Mouse (Mus musculus) left cerebral cortex, adult 8-10 months (tissue): ENCODE measurements around the gene Hoxb5. TPM values are rescaled to one million over a fixed set of nuclear protein-coding genes. Genes with fewer than 3 reads are reported as not detected.

Experiments
- DNase-seq, 2 experiments: peaks; one replicate each; pipeline ENCODE4 v3.0.0; 2022; ENCODE audit warnings: low spot score in 2 of 2
- microRNA-seq, 2 experiments: library from miRNA; unstranded; fragments of <30 nt; microRNA quantifications; one replicate each; pipeline ENCODE4 v1.2.0; 2022
- total RNA-seq, 4 experiments: library from RNA; stranded (reverse); gene quantifications; 2 replicates each; pipeline ENCODE4 v1.2.4; 2022

Hoxb5 gene
- total RNA-seq, 4 experiments from 2014 or later, result not detected

- no peak for DNase-seq
These were observed 48.7 kb downstream of the Hoxb5 start for GRCm38 (mm10) chr11:96351831-96352230.

GRCm38 (mm10) chr11:96352691-96353521 lies 49.8 kb downstream of the Hoxb5 start:
- no peak for DNase-seq

- no peak for DNase-seq
These were observed 50.3 kb downstream of the Hoxb5 start for GRCm38 (mm10) chr11:96353522-96353841.

GRCm38 (mm10) chr11:96353939-96354338 lies 50.8 kb downstream of the Hoxb5 start:
- DNase-seq, result no peak

- no peak for DNase-seq
These were observed 51.2 kb downstream of the Hoxb5 start for GRCm38 (mm10) chr11:96354376-96354775.

- DNase-seq, result no peak
These were observed 51.7 kb downstream of the Hoxb5 start for GRCm38 (mm10) chr11:96354801-96355311.

Small RNA genes lying within 50 kb of the gene (microRNA-seq; reads per million reads assigned to microRNA genes)
- gene Mir10a, result 76.5 to 135 reads per million in 2 experiments
- gene Mir196a-1, result 0 reads per million in 2 experiments

Other genes starting within 250 kb of the Hoxb5 start
- gene Ube2z, start 237.9 kb upstream of the Hoxb5 start, total RNA-seq, result 10 to 100 TPM; 53.6 to 60.5 (median 59.8) TPM
- 100 to 1,000 TPM; 354 to 394 (median 374) TPM for gene Atp5g1, start 227.7 kb upstream of the Hoxb5 start, total RNA-seq
- not detected for gene Calcoco2, start 191.4 kb upstream of the Hoxb5 start, total RNA-seq
- gene Ttll6, start 169.6 kb upstream of the Hoxb5 start, total RNA-seq, result under 1 TPM in 3 of 4 experiments, not detected in 1; 0.23 to 0.36 (median 0.30) TPM
- gene Hoxb13, start 109.0 kb upstream of the Hoxb5 start, total RNA-seq, result not detected
- under 1 TPM in 1 of 4 experiments, not detected in 3; 0.16 TPM for gene Hoxb9, start 31.9 kb upstream of the Hoxb5 start, total RNA-seq
- not detected for gene Hoxb8, start 21.4 kb upstream of the Hoxb5 start, total RNA-seq
- not detected for gene Hoxb7, start 16.7 kb upstream of the Hoxb5 start, total RNA-seq
- not detected for gene Hoxb6, start 10.9 kb upstream of the Hoxb5 start, total RNA-seq
- under 1 TPM in 1 of 4 experiments, not detected in 3; 0.11 TPM for gene Hoxb4, start 14.9 kb downstream of the Hoxb5 start, total RNA-seq
- not detected for gene Hoxb3, start 20.0 kb downstream of the Hoxb5 start, total RNA-seq
- not detected for gene Hoxb2, start 47.2 kb downstream of the Hoxb5 start, total RNA-seq
- not detected for gene Hoxb1, start 62.4 kb downstream of the Hoxb5 start, total RNA-seq
- 1 to 10 TPM; 2.2 to 2.5 (median 2.3) TPM for gene Skap1, start 161.3 kb downstream of the Hoxb5 start, total RNA-seq